Mouse (Mus musculus) liver (tissue): ENCODE measurements around the gene Masp2.

Source experiments
- DNase-seq: peaks from one replicate; pipeline ENCODE4 v3.0.0-alpha.2; 2020; ENCODE audit warnings: mixed read lengths

Gene Masp2

DNA sequence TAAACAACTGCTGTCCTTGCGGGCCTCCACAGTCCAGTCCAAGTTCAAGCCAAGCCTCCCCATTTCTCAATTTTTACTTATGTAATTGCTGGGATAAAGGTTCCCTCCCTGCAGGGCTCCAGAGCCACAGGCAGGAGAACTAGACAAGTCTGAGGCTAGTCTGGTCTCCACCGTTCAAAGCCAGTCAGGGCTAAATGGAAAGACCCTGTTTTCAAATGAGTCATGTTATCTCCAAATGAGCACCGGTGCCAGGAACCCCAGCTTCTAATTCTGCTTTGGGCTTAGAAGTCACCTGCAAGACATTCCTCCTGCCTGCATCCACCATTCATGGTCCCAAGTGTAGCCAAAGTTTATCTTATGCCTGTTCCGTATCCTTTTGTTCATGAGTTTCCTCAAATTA is 483 bp upstream of the Masp2 start:
- no peak for DNase-seq

GRCm38 (mm10) chr4:148603376-148604139 is 1.2 kb downstream of the Masp2 start:
- DNase-seq = no peak

GRCm38 (mm10) chr4:148604141-148604540 is 1.8 kb downstream of the Masp2 start:
- no peak for DNase-seq

GRCm38 (mm10) chr4:148604541-148605165 is 2.3 kb downstream of the Masp2 start:
- peak; percentile 73 for DNase-seq

GRCm38 (mm10) chr4:148607758-148608157 is 5.4 kb downstream of the Masp2 start:
- peak; percentile 77 for DNase-seq

- no peak for DNase-seq
Observed at GRCm38 (mm10) chr4:148609805-148610204, 7.5 kb downstream of the Masp2 start.

GRCm38 (mm10) chr4:148610631-148611364 is 8.4 kb downstream of the Masp2 start:
- no peak for DNase-seq

DNA sequence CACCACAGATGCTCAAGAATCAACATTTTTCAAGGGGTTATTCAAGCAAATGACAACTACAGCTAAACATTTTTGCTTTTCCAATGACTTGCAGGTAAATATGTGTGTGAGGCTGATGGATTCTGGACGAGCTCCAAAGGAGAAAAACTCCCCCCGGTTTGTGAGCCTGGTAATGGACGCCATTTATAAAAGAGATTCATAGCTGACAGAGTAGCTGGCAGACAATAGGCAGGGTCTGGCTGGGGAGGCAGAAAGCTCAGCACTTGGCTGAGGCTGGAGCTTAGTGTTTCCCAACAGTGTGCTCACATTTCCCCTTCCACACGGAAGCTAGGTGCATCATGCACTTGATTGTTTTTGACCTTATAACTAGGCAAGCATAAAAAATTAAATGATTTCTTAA is 10.2 kb downstream of the Masp2 start:
- no peak for DNase-seq

DNA sequence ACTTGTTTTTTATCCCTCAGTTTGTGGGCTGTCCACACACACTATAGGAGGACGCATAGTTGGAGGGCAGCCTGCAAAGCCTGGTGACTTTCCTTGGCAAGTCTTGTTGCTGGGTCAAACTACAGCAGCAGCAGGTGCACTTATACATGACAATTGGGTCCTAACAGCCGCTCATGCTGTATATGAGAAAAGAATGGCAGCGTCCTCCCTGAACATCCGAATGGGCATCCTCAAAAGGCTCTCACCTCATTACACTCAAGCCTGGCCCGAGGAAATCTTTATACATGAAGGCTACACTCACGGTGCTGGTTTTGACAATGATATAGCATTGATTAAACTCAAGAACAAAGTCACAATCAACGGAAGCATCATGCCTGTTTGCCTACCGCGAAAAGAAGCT is 11.4 kb downstream of the Masp2 start:
- DNase-seq = no peak

DNA sequence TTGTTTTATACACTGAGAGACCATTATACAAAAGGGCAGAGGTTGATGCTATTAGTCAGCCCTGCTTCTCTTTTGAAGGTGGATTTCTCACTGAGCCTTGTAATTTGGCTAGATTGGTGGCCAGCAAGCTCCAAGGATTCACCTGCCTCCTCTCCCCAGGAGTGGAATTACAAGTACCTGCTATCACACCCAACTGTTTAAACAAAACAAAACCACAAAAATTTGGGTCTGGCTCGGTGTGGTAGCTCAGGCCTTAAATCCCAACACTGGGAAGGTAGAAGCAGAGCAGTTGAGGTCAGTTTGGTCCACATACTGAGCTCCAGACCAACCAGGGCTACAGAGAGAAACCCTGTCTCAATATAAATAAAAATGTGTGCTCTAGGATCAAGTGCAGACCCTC is 17.5 kb downstream of the Masp2 start:
- DNase-seq = no peak

DNA sequence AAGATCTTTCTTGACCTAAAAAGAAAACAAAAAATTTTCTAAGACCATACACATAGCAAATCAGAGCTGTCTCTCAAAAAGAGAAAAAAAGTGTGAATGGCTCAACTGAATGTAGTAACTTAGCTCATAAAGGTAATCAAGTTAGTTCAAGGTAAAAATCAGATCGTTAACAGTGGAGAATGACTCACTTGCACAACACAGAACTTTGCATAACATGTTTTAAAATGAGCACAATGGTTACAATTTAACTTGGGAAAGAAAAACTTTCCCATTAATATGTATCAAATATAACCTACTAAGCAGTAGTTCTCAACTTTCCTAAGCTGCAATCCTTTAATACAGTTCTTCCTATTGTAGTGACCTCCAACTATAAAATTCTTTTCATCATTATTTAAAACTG is 18.4 kb downstream of the Masp2 start:
- no peak for DNase-seq

DNA sequence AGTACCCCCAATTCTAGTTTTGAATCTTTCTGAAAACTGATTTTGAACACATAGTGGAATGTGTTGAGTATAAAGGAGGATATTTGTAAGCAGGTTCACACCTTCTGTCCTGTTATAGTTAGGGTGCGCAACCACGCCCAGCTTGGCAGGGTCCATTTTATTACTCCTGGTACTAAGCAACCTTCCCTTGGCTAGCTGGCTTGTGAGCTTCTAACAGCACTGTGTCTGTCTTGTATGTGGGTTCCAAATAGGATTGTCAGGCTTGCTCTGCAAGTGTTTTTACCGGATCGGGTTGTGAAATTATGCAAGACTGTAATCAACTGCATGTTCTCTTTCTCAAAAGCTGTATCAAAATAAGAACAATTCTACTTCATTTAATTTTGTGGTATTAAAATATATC is 20.1 kb downstream of the Masp2 start:
- DNase-seq = no peak

GRCm38 (mm10) chr4:148623609-148624008 is 21.3 kb downstream of the Masp2 start:
- DNase-seq = no peak

- no peak for DNase-seq
Observed at GRCm38 (mm10) chr4:148625010-148625409, 22.7 kb downstream of the Masp2 start.

GRCm38 (mm10) chr4:148625756-148626622 is 23.6 kb downstream of the Masp2 start:
- peak; percentile 77 for DNase-seq

- DNase-seq = peak; percentile 98
Observed at GRCm38 (mm10) chr4:148626623-148627185, 24.4 kb downstream of the Masp2 start, which contains the start of gene Tardbp. Gene Tardbp, minus strand, starts transcription at chr4:148627019.

- no peak for DNase-seq
Observed at GRCm38 (mm10) chr4:148627246-148627645, 24.9 kb downstream of the Masp2 start.

DNA sequence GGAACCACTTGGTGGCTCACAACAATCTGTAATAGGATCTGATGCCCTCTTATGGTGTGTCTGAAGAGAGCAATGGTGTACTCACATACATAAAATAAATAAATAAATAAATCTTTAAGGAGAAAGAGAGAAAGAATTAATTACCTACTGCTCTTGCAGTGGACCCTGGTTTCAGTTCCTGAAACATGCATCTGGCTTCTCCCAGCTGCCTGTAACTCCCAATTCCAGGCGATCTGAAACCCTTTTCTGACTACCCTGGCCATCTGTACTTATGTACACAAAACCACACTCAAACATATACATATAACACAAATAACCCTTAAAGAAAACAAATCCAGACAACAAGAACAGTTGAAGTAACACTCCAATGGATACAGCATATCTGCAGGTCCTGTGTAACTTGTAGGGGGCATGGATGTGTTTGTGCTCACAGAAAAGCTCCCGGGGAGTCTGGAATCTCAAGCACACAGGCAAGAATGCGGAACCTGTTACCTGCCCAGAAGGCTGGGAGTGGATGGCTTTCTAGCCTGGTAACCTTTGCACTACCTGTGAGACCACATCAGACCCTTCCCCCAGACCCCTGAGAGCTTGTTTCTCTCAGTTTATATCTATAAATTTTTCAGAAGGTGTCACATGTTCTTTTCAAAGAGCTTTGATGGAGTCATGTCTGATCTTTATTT is 29.8 kb downstream of the Masp2 start:
- DNase-seq = no peak

DNA sequence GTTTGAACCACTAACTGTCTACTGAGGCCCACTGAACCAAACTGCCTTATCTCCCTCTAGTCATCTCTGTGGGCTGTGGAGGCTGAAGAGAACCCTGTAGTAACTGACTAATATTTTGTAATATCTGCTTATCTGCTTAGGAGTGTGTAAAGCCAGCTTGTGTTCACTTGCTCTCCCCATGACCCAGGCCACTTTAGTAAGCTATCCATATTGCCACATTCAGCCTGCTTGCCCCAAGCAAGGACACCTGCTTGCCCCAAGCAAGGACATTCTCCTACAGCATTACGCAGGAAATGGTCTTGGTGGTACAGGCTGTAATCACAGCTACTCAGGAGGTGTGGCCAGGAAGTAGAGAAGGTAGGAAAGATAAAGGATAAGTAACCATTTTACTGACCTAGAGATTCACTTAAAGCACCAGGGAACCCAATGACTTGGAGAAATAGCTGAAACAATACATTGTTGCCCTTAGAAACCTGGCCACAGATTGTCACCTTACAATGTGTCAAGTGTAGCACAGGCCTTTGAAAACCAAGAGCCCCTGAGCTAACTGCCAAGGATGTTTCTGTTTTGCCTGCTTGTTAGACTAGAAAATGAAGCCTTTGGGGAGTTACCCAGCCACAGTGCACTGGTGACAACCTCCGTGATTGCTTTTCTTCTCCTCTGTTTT is 31.2 kb downstream of the Masp2 start:
- no peak for DNase-seq

- DNase-seq = no peak
Observed at GRCm38 (mm10) chr4:148635309-148635708, 33.0 kb downstream of the Masp2 start.

- DNase-seq = no peak
Observed at GRCm38 (mm10) chr4:148638302-148638701, 35.9 kb downstream of the Masp2 start.
